ENCODE assay signal across 7 mouse cellular contexts in genomic region chr9:85749142-85749921, GRCm38 (mm10). TPM values are rescaled to one million over a fixed set of nuclear protein-coding genes. Genes with fewer than 3 reads are reported as not detected.
DNase-seq lines count a peak whose midpoint lies in the region; ATAC-seq lines count a peak whose summit lies in the region.

Gene Ibtk (minus strand): TSS chr9:85749334.

- peak within 1 kb of the TSS; percentile 81 for H3K4me2 ChIP-seq in intestine, embryonic 16.5 days (ENCODE audit: low read depth, low read length)
- H3K4me2 ChIP-seq in midbrain, embryonic 11.5 days, result peak within 1 kb of the TSS; percentile 61

- H3K27ac ChIP-seq in intestine, embryonic 16.5 days (ENCODE audit: low read length), result peak within 1 kb of the TSS; percentile 99
- peak within 1 kb of the TSS; percentile 93 for H3K27ac ChIP-seq in midbrain, embryonic 11.5 days (ENCODE audit: low read depth, low read length)

- no peaks in the 10 kb centered on the region for H3K9me3 ChIP-seq in intestine, embryonic 16.5 days (ENCODE audit: control insufficient read depth, low read length)
- H3K9me3 ChIP-seq in midbrain, embryonic 11.5 days (ENCODE audit: control insufficient read depth, low read length), result no peaks in the 10 kb centered on the region

- DNase-seq in adrenal gland, adult 2 months, result peak; percentile 99
- DNase-seq in embryo, embryonic 11.5 days (ENCODE audit: low read depth, low spot score), result peak; percentile 91
- peak; percentile 96 to 99 for DNase-seq in gastrocnemius, postnatal 36 days
- peak; percentile 99 for DNase-seq in left cerebral cortex, postnatal 36 days (ENCODE audit: low spot score in 2 of 2)
- DNase-seq in midbrain, embryonic 11.5 days (ENCODE audit: low spot score, missing footprints), result peak; percentile 100
- peak; percentile 97 for DNase-seq in skeletal muscle tissue, adult 2 months (ENCODE audit: low read depth, low spot score)

- WGBS in intestine, embryonic 16.5 days, result under 1% methylated on average over 52 of the region's 52 CpGs
- WGBS in midbrain, embryonic 11.5 days, result under 1% methylated on average over 52 of the region's 52 CpGs

- intact Hi-C loops in gastrocnemius, postnatal 36 days (cut with DNase I), result loop anchor here (10.0 kb wide), 1 partner anchor 825 kb away; the partner anchor contains the start of genes Pgm3 and Rwdd2a
- intact Hi-C loops in left cerebral cortex, postnatal 36 days (cut with DNase I), result no loop called here

- H3K4me1 ChIP-seq in intestine, embryonic 16.5 days (ENCODE audit: control insufficient read depth, insufficient read depth, low read length), result peaks cover 11% of the 10 kb centered on the region
- peaks cover 6% of the 10 kb centered on the region; the same call in 1 of the 2 replicates for H3K4me1 ChIP-seq in midbrain, embryonic 11.5 days (ENCODE audit: control insufficient read depth, insufficient read depth, low read length)

- H3K4me3 ChIP-seq in intestine, embryonic 16.5 days (ENCODE audit: low read length), result peak within 1 kb of the TSS; percentile 97
- peak within 1 kb of the TSS; percentile 89 for H3K4me3 ChIP-seq in midbrain, embryonic 11.5 days (ENCODE audit: low read depth, low read length)

- peak; percentile 99 for ATAC-seq in intestine, embryonic 16.5 days
- peak; percentile 99 for ATAC-seq in midbrain, embryonic 11.5 days (ENCODE audit: low FRiP score)

- H3K9ac ChIP-seq in intestine, embryonic 16.5 days (ENCODE audit: low read depth, low read length), result peak within 1 kb of the TSS; percentile 99
- peak within 1 kb of the TSS; percentile 95 for H3K9ac ChIP-seq in midbrain, embryonic 11.5 days (ENCODE audit: low read length)

- H3K27me3 ChIP-seq in intestine, embryonic 16.5 days (replicated peaks; ENCODE audit: control insufficient read depth, insufficient read depth, low read length), result no peaks in the 10 kb centered on the region
- H3K27me3 ChIP-seq in midbrain, embryonic 11.5 days (ENCODE audit: control insufficient read depth, insufficient read depth, low read length), result no peaks in the 10 kb centered on the region

- H3K36me3 ChIP-seq in intestine, embryonic 16.5 days (ENCODE audit: control insufficient read depth, insufficient read depth, low read length), result no peaks in the 10 kb centered on the region
- no peaks in the 10 kb centered on the region for H3K36me3 ChIP-seq in midbrain, embryonic 11.5 days (ENCODE audit: control insufficient read depth, insufficient read depth, low read length)

RNA-seq across cellular contexts. Expression of gene Ibtk, which starts in this region (rescaled TPM):
- total RNA-seq in adrenal gland, adult 2 months (2021), result 10 to 100 TPM; 37.2 to 40.0 TPM
- polyA plus RNA-seq in adrenal gland, adult 2 months (2012; rRNA removed), result 4.5 and 5.1 TPM in 2 replicates
- total RNA-seq in gastrocnemius, postnatal 36 days (2021), result 10 to 100 TPM; 51.5 to 56.4 TPM
- 21.3 and 23.3 TPM in 2 replicates for polyA plus RNA-seq in intestine, embryonic 16.5 days (2015; fragmentation: Nextera tagmentation; extraction: Ambion mirVana)
- 10 to 100 TPM; 18.1 to 26.2 TPM for total RNA-seq in left cerebral cortex, postnatal 36 days (2021)
- 42.5 and 46.4 TPM in 2 replicates for polyA plus RNA-seq in midbrain, embryonic 11.5 days (2014; fragmentation: Nextera tagmentation; extraction: Ambion mirVana)

Comparison
In these comparisons a context has a peak if more than half of its experiments do, and no peak if none do; other contexts are left out.
1. Peak in every context shown above with its lines: DNase-seq, ATAC-seq, H3K4me3 ChIP-seq and H3K27ac ChIP-seq.